Mouse (Mus musculus): Measurements from ENCODE around the gene Gm11938. TPM values are rescaled to one million over a fixed set of nuclear protein-coding genes. Genes with fewer than 3 reads are reported as not detected.

Gene Gm11938
- total and polyA plus RNA-seq, 2 experiments from 2014 or later, result not detected

- Histone ChIP-seq H3K36me3 (ENCODE audit: insufficient read depth) (no peaks in the 10 kb centered on the region), H3K27ac (ENCODE audit: low read depth, low read length) (no peak within 1 kb of the TSS), H3K4me2 (ENCODE audit: low read depth) (no peak within 1 kb of the TSS), H3K9ac (no peak within 1 kb of the TSS), H3K9me3 (ENCODE audit: low read length) (no peaks in the 10 kb centered on the region), H3K27me3 (ENCODE audit: insufficient read depth, low read length) (no peaks in the 10 kb centered on the region), H3K4me1 (ENCODE audit: insufficient read depth) (no peaks in the 10 kb centered on the region), H3K4me3 (ENCODE audit: low read depth, low read length) (no peak within 1 kb of the TSS)
- ATAC-seq (no peak), DNase-seq (no peak)
- WGBS, result 95% methylated on average over 2 of the region's 2 CpGs
- no peak for TF ChIP-seq CTCF (IDR thresholded peaks at IDR 0.05; ENCODE audit: low read depth)
Observed at GRCm38 (mm10) chr11:99556753-99557152, 46.4 kb downstream of the Gm11938 start, which contains the start of gene Krtap3-2. Gene Krtap3-2, minus strand, starts transcription at chr11:99556853.

- no peak overlapping the region for H3K4me2 ChIP-seq (ENCODE audit: low read depth)
- H3K27me3 ChIP-seq (ENCODE audit: insufficient read depth, low read length), result no peaks in the 10 kb centered on the region
- ATAC-seq (no peak), DNase-seq (no peak)
- no peak overlapping the region for H3K27ac ChIP-seq (ENCODE audit: low read depth, low read length)
- H3K9me3 ChIP-seq (ENCODE audit: low read length), result no peaks in the 10 kb centered on the region
- no peak overlapping the region for H3K9ac ChIP-seq
- 94% methylated on average over 2 of the region's 2 CpGs for WGBS
- no peaks in the 10 kb centered on the region for H3K4me1 ChIP-seq (ENCODE audit: insufficient read depth)
- H3K36me3 ChIP-seq (ENCODE audit: insufficient read depth), result no peaks in the 10 kb centered on the region
- TF ChIP-seq CTCF (IDR thresholded peaks at IDR 0.05; ENCODE audit: low read depth), result no peak
- no peak overlapping the region for H3K4me3 ChIP-seq (ENCODE audit: low read depth, low read length)
Observed at GRCm38 (mm10) chr11:99556195-99556594, 46.9 kb downstream of the Gm11938 start.

Other genes starting within 250 kb of the Gm11938 start
Only the 30 nearest of the 36 such genes appear.
- gene Krt12, start 181.0 kb downstream of the Gm11938 start, total RNA-seq (2014; rRNA removed), result 0.14 and 1.6 TPM in 2 replicates
- 1.3 and 2.0 TPM in 2 replicates for gene Krt12, start 181.0 kb downstream of the Gm11938 start, polyA plus RNA-seq (2015; fragmentation: Nextera tagmentation; extraction: Ambion mirVana)
- gene Krt20, start 165.2 kb downstream of the Gm11938 start, total RNA-seq (2014; rRNA removed), result not detected in 2 replicates
- gene Krt20, start 165.2 kb downstream of the Gm11938 start, polyA plus RNA-seq (2015; fragmentation: Nextera tagmentation; extraction: Ambion mirVana), result 0.09 and 0.10 TPM in 2 replicates
- gene Krt23, start 110.2 kb downstream of the Gm11938 start, total RNA-seq (2014; rRNA removed), result 0.08 TPM in 1 of 2 replicates, not detected in the other
- gene Krt23, start 110.2 kb downstream of the Gm11938 start, polyA plus RNA-seq (2015; fragmentation: Nextera tagmentation; extraction: Ambion mirVana), result 0.20 and 0.53 TPM in 2 replicates
- gene Krt39, start 82.0 kb downstream of the Gm11938 start, total RNA-seq (2014; rRNA removed), result not detected in 2 replicates
- gene Krt39, start 82.0 kb downstream of the Gm11938 start, polyA plus RNA-seq (2015; fragmentation: Nextera tagmentation; extraction: Ambion mirVana), result not detected in 2 replicates
- not detected in 2 replicates for gene Krt40, start 60.1 kb downstream of the Gm11938 start, total RNA-seq (2014; rRNA removed)
- not detected in 2 replicates for gene Krt40, start 60.1 kb downstream of the Gm11938 start, polyA plus RNA-seq (2015; fragmentation: Nextera tagmentation; extraction: Ambion mirVana)
- not detected in 2 replicates for gene Krtap3-3, start 52.4 kb downstream of the Gm11938 start, total RNA-seq (2014; rRNA removed)
- gene Krtap3-3, start 52.4 kb downstream of the Gm11938 start, polyA plus RNA-seq (2015; fragmentation: Nextera tagmentation; extraction: Ambion mirVana), result not detected in 2 replicates
- not detected in 2 replicates for gene Krtap3-2, start 46.5 kb downstream of the Gm11938 start, total RNA-seq (2014; rRNA removed)
- not detected in 2 replicates for gene Krtap3-2, start 46.5 kb downstream of the Gm11938 start, polyA plus RNA-seq (2015; fragmentation: Nextera tagmentation; extraction: Ambion mirVana)
- not detected in 2 replicates for gene Gm11939, start 43.8 kb downstream of the Gm11938 start, total RNA-seq (2014; rRNA removed)
- not detected in 2 replicates for gene Gm11939, start 43.8 kb downstream of the Gm11938 start, polyA plus RNA-seq (2015; fragmentation: Nextera tagmentation; extraction: Ambion mirVana)
- not detected in 2 replicates for gene Krtap3-1, start 36.7 kb downstream of the Gm11938 start, total RNA-seq (2014; rRNA removed)
- not detected in 2 replicates for gene Krtap3-1, start 36.7 kb downstream of the Gm11938 start, polyA plus RNA-seq (2015; fragmentation: Nextera tagmentation; extraction: Ambion mirVana)
- not detected in 2 replicates for gene Krtap1-5, start 22.3 kb downstream of the Gm11938 start, total RNA-seq (2014; rRNA removed)
- not detected in 2 replicates for gene Krtap1-5, start 22.3 kb downstream of the Gm11938 start, polyA plus RNA-seq (2015; fragmentation: Nextera tagmentation; extraction: Ambion mirVana)
- not detected in 2 replicates for gene Krtap1-4, start 19.7 kb downstream of the Gm11938 start, total RNA-seq (2014; rRNA removed)
- not detected in 2 replicates for gene Krtap1-4, start 19.7 kb downstream of the Gm11938 start, polyA plus RNA-seq (2015; fragmentation: Nextera tagmentation; extraction: Ambion mirVana)
- gene Krtap1-3, start 12.0 kb downstream of the Gm11938 start, total RNA-seq (2014; rRNA removed), result not detected in 2 replicates
- gene Krtap1-3, start 12.0 kb downstream of the Gm11938 start, polyA plus RNA-seq (2015; fragmentation: Nextera tagmentation; extraction: Ambion mirVana), result not detected in 2 replicates
- gene Krtap9-3, start 5.2 kb downstream of the Gm11938 start, total RNA-seq (2014; rRNA removed), result not detected in 2 replicates
- not detected in 2 replicates for gene Krtap9-3, start 5.2 kb downstream of the Gm11938 start, polyA plus RNA-seq (2015; fragmentation: Nextera tagmentation; extraction: Ambion mirVana)
- not detected in 2 replicates for gene Gm11937, start 6.9 kb upstream of the Gm11938 start, total RNA-seq (2014; rRNA removed)
- gene Gm11937, start 6.9 kb upstream of the Gm11938 start, polyA plus RNA-seq (2015; fragmentation: Nextera tagmentation; extraction: Ambion mirVana), result not detected in 2 replicates
- not detected in 2 replicates for gene Krtap2-4, start 11.5 kb upstream of the Gm11938 start, total RNA-seq (2014; rRNA removed)
- not detected in 2 replicates for gene Krtap2-4, start 11.5 kb upstream of the Gm11938 start, polyA plus RNA-seq (2015; fragmentation: Nextera tagmentation; extraction: Ambion mirVana)
- gene Gm11562, start 17.1 kb upstream of the Gm11938 start, total RNA-seq (2014; rRNA removed), result not detected in 2 replicates
- not detected in 2 replicates for gene Gm11562, start 17.1 kb upstream of the Gm11938 start, polyA plus RNA-seq (2015; fragmentation: Nextera tagmentation; extraction: Ambion mirVana)
- not detected in 2 replicates for gene Krtap4-1, start 24.9 kb upstream of the Gm11938 start, total RNA-seq (2014; rRNA removed)
- not detected in 2 replicates for gene Krtap4-1, start 24.9 kb upstream of the Gm11938 start, polyA plus RNA-seq (2015; fragmentation: Nextera tagmentation; extraction: Ambion mirVana)
- not detected in 2 replicates for gene Krtap4-2, start 31.8 kb upstream of the Gm11938 start, total RNA-seq (2014; rRNA removed)
- gene Krtap4-2, start 31.8 kb upstream of the Gm11938 start, polyA plus RNA-seq (2015; fragmentation: Nextera tagmentation; extraction: Ambion mirVana), result not detected in 2 replicates
- not detected in 2 replicates for gene Krtap4-7, start 40.8 kb upstream of the Gm11938 start, total RNA-seq (2014; rRNA removed)
- not detected in 2 replicates for gene Krtap4-7, start 40.8 kb upstream of the Gm11938 start, polyA plus RNA-seq (2015; fragmentation: Nextera tagmentation; extraction: Ambion mirVana)
- not detected in 2 replicates for gene Gm11555, start 46.9 kb upstream of the Gm11938 start, total RNA-seq (2014; rRNA removed)
- gene Gm11555, start 46.9 kb upstream of the Gm11938 start, polyA plus RNA-seq (2015; fragmentation: Nextera tagmentation; extraction: Ambion mirVana), result not detected in 2 replicates
- gene Gm11563, start 55.7 kb upstream of the Gm11938 start, total RNA-seq (2014; rRNA removed), result not detected in 2 replicates
- gene Gm11563, start 55.7 kb upstream of the Gm11938 start, polyA plus RNA-seq (2015; fragmentation: Nextera tagmentation; extraction: Ambion mirVana), result not detected in 2 replicates
- not detected in 2 replicates for gene Krtap4-6, start 62.7 kb upstream of the Gm11938 start, total RNA-seq (2014; rRNA removed)
- not detected in 2 replicates for gene Krtap4-6, start 62.7 kb upstream of the Gm11938 start, polyA plus RNA-seq (2015; fragmentation: Nextera tagmentation; extraction: Ambion mirVana)
- gene Gm14190, start 87.4 kb upstream of the Gm11938 start, total RNA-seq (2014; rRNA removed), result not detected in 2 replicates
- not detected in 2 replicates for gene Gm14190, start 87.4 kb upstream of the Gm11938 start, polyA plus RNA-seq (2015; fragmentation: Nextera tagmentation; extraction: Ambion mirVana)
- gene Gm14180, start 131.0 kb upstream of the Gm11938 start, total RNA-seq (2014; rRNA removed), result not detected in 2 replicates
- gene Gm14180, start 131.0 kb upstream of the Gm11938 start, polyA plus RNA-seq (2015; fragmentation: Nextera tagmentation; extraction: Ambion mirVana), result not detected in 2 replicates
- not detected in 2 replicates for gene Gm11595, start 169.6 kb upstream of the Gm11938 start, total RNA-seq (2014; rRNA removed)
- gene Gm11595, start 169.6 kb upstream of the Gm11938 start, polyA plus RNA-seq (2015; fragmentation: Nextera tagmentation; extraction: Ambion mirVana), result not detected in 2 replicates
- gene Krtap4-8, start 177.4 kb upstream of the Gm11938 start, total RNA-seq (2014; rRNA removed), result not detected in 2 replicates
- not detected in 2 replicates for gene Krtap4-8, start 177.4 kb upstream of the Gm11938 start, polyA plus RNA-seq (2015; fragmentation: Nextera tagmentation; extraction: Ambion mirVana)
- gene Krtap4-9, start 181.9 kb upstream of the Gm11938 start, total RNA-seq (2014; rRNA removed), result not detected in 2 replicates
- gene Krtap4-9, start 181.9 kb upstream of the Gm11938 start, polyA plus RNA-seq (2015; fragmentation: Nextera tagmentation; extraction: Ambion mirVana), result not detected in 2 replicates
- gene Gm11596, start 190.2 kb upstream of the Gm11938 start, total RNA-seq (2014; rRNA removed), result not detected in 2 replicates
- not detected in 2 replicates for gene Gm11596, start 190.2 kb upstream of the Gm11938 start, polyA plus RNA-seq (2015; fragmentation: Nextera tagmentation; extraction: Ambion mirVana)
- gene Gm11569, start 195.6 kb upstream of the Gm11938 start, total RNA-seq (2014; rRNA removed), result not detected in 2 replicates
- not detected in 2 replicates for gene Gm11569, start 195.6 kb upstream of the Gm11938 start, polyA plus RNA-seq (2015; fragmentation: Nextera tagmentation; extraction: Ambion mirVana)
- not detected in 2 replicates for gene Gm11554, start 201.1 kb upstream of the Gm11938 start, total RNA-seq (2014; rRNA removed)
- not detected in 2 replicates for gene Gm11554, start 201.1 kb upstream of the Gm11938 start, polyA plus RNA-seq (2015; fragmentation: Nextera tagmentation; extraction: Ambion mirVana)

Measured in forebrain, postnatal 0 days (tissue).